Mouse (Mus musculus) forebrain, embryonic 12.5 days (tissue): Measurements from ENCODE around the gene Sec63. TPM values are rescaled to one million over a fixed set of nuclear protein-coding genes. Genes with fewer than 3 reads are reported as not detected.

Source experiments
- ATAC-seq: fragments of 200-750 bp; cut with Nextera tagmentation; 2 replicates; pipeline ENCODE4 v1.8.0; 2017; ENCODE audit warnings: moderate TSS enrichment; ENCODE audit not compliant: low FRiP score
- H3K27ac ChIP-seq: fragments of 300-500 bp; sonication (generic); 2 replicates; pipeline ENCODE4 v1.5.1; 2016; ENCODE audit warnings: mild to moderate bottlenecking
- H3K27me3 ChIP-seq: fragments of 300-500 bp; sonication (generic); 2 replicates; pipeline ENCODE4 v1.6.1; 2016; ENCODE audit warnings: mild to moderate bottlenecking
- H3K36me3 ChIP-seq: fragments of 300-500 bp; sonication (generic); replicated peaks from 2 replicates; pipeline ENCODE4 v1.6.1; 2016; ENCODE audit warnings: mild to moderate bottlenecking
- H3K4me1 ChIP-seq: fragments of 300-500 bp; sonication (generic); 2 replicates; pipeline ENCODE4 v1.6.1; 2016
- H3K4me2 ChIP-seq: fragments of 300-500 bp; sonication (generic); 2 replicates; pipeline ENCODE4 v1.6.1; 2016; ENCODE audit warnings: mild to moderate bottlenecking, moderate library complexity
- H3K4me3 ChIP-seq: fragments of 300-500 bp; sonication (generic); replicated peaks from 2 replicates; pipeline ENCODE4 v1.5.1; 2016; ENCODE audit warnings: mild to moderate bottlenecking
- H3K9ac ChIP-seq: fragments of 300-500 bp; sonication (generic); 2 replicates; pipeline ENCODE4 v1.6.1; 2016; ENCODE audit warnings: mild to moderate bottlenecking
- H3K9me3 ChIP-seq: fragments of 300-500 bp; sonication (generic); 2 replicates; pipeline ENCODE4 v1.6.1; 2016
- WGBS: fragments of 180-500 bp; shearing (Covaris S2); methylation state at CpG from one replicate; pipeline ENCODE4 v1.1.7; 2016; 5-methylcytosine and 5-hydroxymethylcytosine counted together
- polyA plus RNA-seq: library from polyadenylated mRNA; unstranded; fragments of >200 nt; fragmentation: Nextera tagmentation; extraction: Ambion mirVana; gene quantifications from 2 replicates; pipeline ENCODE4 v1.2.1, GENCODE M21; 2016

Gene Sec63
- polyA plus RNA-seq, 1 experiment from 2014 or later = 35.4 TPM

DNA sequence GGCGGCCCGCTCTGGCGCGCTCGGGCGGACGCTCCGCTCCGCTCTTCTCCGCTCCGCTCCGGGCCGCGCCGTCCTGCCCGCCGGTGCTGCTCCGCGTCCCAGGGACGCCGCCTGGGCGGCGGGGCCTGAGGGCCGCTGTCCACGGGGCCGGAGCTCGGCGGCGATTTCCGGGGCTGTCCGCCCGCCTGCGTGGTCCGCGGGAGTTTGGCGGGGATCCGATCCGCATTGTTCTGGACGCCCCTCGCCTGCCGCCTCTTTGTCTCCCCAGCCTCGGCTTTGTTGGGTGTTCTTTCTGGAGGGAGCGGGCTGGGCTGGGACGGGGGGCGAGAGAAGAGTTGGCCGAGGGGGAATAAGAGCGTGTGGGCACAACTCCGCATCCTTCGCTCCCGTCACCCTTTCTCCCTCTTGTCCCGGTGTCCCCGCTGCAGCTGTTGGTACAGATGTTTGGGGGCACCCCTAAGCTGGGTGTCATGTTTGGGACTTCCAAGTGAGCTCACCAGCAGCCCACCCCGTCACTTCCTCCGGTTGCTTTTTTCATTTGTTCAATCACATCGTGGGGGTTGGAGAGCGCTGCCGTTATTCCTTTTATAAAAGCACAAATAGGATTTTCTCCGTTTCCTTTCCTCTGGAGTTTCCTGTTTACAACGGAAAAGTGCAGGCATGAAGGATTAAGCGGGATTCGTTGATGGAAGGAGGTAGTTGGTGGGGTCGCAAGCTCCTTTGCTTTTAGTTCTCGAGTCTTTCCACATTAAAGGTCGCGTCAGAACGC lies 789 bp downstream of the Sec63 start:
- Histone ChIP-seq H3K4me3 (peak overlapping the region; percentile 98), H3K9me3 (no peaks in the 10 kb centered on the region), H3K27ac (peak overlapping the region; percentile 94), H3K4me2 (peak overlapping the region; percentile 71), H3K27me3 (no peaks in the 10 kb centered on the region), H3K4me1 (peaks cover 28% of the 10 kb centered on the region), H3K36me3 (no peaks in the 10 kb centered on the region), H3K9ac (peak overlapping the region; percentile 99)
- under 1% methylated on average over 66 of the region's 66 CpGs for WGBS
- peak; percentile 63 for ATAC-seq

DNA sequence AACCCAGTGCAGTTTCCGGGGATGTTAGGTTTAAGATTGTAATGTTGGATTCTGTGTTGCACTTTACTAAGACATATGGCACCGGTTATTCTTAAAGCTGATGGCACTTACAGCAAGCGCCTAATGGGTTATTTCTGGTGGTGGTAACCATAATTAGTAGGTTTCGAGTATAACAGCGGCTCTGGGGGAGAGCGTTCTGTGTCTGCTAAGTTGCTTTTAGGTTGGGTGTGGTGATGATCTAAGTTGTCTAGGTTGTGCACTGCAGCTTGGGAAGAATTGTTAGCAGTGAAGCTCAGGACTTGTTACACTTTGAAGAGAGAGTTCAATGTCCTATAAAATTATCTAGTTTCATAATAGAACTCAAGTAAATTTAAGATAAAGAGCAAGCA lies 1.4 kb downstream of the Sec63 start:
- no peaks in the 10 kb centered on the region for H3K36me3 ChIP-seq
- peak overlapping the region; percentile 99 for H3K9ac ChIP-seq
- ATAC-seq = no peak
- H3K9me3 ChIP-seq = no peaks in the 10 kb centered on the region
- H3K4me2 ChIP-seq = peak overlapping the region; percentile 71
- H3K27ac ChIP-seq = peak overlapping the region; percentile 94
- no peaks in the 10 kb centered on the region for H3K27me3 ChIP-seq
- H3K4me3 ChIP-seq = peak overlapping the region; percentile 98
- peaks cover 28% of the 10 kb centered on the region for H3K4me1 ChIP-seq
- under 1% methylated on average over 6 of the region's 6 CpGs for WGBS

DNA sequence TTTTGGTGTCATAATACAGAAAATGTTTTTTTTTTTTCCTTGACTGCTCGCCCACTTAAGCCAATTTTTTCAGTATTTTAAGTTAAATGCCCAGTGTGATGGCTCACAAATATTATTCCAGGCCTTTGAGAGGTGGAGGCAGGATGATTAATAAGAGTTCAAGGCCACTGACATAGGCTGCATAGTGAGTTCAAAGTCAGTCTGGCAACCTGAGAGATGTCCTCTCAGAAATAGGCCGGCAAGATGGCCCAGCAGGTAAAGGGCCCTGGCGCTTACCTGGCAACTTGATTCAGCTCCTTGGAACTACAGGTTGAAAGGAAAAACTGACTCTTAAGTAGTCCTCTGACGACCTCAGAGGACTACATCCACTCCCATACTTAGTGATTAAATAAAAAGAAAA lies 1.9 kb downstream of the Sec63 start:
- Histone ChIP-seq H3K9me3 (no peaks in the 10 kb centered on the region), H3K4me1 (peaks cover 28% of the 10 kb centered on the region), H3K4me2 (peak overlapping the region; percentile 71), H3K4me3 (peak overlapping the region; percentile 98), H3K36me3 (no peaks in the 10 kb centered on the region), H3K9ac (peak overlapping the region; percentile 99; the same call in 1 of the 2 replicates), H3K27ac (no peak overlapping the region), H3K27me3 (no peaks in the 10 kb centered on the region)
- ATAC-seq = no peak
- WGBS = 43% methylated on average over 4 of the region's 4 CpGs

DNA sequence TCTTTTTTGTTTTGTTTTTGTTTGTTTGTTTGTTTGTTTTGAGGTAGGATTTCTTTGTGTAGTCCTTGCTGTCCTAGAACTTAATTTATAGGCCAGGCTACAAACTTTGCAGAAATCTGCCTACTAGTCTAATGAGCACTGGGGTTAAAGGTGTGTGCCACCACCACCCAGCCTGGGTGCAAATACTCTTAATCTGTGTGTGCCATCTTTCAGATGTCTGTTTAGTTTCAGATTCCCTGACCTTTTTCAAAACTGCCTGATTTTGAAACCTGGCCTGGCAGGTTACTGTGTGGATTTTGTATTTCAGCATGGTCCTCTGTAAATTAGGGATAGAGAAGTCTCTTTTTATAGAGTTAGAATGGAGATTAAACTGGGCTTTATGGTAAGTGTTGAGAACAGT lies 4.0 kb downstream of the Sec63 start:
- no peaks in the 10 kb centered on the region for H3K27me3 ChIP-seq
- no peak overlapping the region for H3K27ac ChIP-seq
- peaks cover 28% of the 10 kb centered on the region for H3K4me1 ChIP-seq
- H3K9ac ChIP-seq = no peak overlapping the region
- H3K9me3 ChIP-seq = no peaks in the 10 kb centered on the region
- H3K4me2 ChIP-seq = no peak overlapping the region
- no peak for ATAC-seq
- no peaks in the 10 kb centered on the region for H3K36me3 ChIP-seq
- no peak overlapping the region for H3K4me3 ChIP-seq

DNA sequence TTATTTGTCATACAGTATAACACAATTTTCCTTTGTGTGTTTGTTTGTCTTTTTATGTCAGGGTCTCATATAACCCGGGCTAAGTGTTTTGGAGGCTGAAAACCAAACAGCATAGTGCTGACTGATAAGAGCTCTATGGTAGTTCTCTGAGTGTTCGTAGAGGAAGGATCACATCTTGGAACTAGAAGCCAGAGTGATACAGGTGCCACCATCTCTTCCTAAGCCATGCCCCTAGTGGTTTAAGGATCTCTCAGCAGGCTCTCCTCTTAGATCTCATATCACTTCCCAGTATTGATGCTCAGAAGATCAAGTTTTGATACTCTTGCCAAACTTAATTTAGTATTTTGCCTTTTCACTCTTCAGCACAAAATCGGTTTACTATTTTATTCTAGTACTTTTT lies 14.2 kb downstream of the Sec63 start:
- H3K36me3 ChIP-seq = no peaks in the 10 kb centered on the region
- no peak overlapping the region for H3K27ac ChIP-seq
- H3K4me2 ChIP-seq = no peak overlapping the region
- ATAC-seq = no peak
- H3K9me3 ChIP-seq = no peaks in the 10 kb centered on the region
- WGBS = 92% methylated on average over 3 of the region's 3 CpGs
- no peak overlapping the region for H3K9ac ChIP-seq
- H3K4me1 ChIP-seq = no peaks in the 10 kb centered on the region
- H3K4me3 ChIP-seq = no peak overlapping the region
- no peaks in the 10 kb centered on the region for H3K27me3 ChIP-seq

DNA sequence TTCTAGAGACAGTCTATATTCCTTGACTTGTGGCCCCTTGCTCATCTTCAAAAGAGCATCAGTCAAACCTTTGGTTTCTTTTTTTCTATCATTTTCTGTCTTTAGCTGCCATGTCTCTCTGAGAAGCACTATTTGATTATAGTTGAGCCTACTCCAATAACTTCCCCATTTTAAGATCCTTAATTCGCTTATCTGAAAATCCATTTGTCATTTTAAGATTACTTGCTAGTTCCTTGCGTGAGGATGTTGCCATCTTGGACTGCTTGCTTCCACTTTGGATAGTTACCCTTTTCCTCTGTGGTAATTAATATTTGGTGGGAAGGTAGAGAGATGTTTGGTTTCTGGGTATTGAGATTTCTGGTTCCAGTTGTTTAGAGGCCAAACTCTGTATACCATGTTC lies 19.5 kb downstream of the Sec63 start:
- WGBS = 95% methylated on average over 2 of the region's 2 CpGs
- Histone ChIP-seq H3K9me3 (no peaks in the 10 kb centered on the region), H3K4me1 (no peaks in the 10 kb centered on the region), H3K4me3 (no peak overlapping the region), H3K27me3 (no peaks in the 10 kb centered on the region), H3K4me2 (no peak overlapping the region), H3K9ac (no peak overlapping the region), H3K27ac (no peak overlapping the region), H3K36me3 (peaks cover 6% of the 10 kb centered on the region; the same call in 1 of the 2 replicates)
- ATAC-seq = no peak

DNA sequence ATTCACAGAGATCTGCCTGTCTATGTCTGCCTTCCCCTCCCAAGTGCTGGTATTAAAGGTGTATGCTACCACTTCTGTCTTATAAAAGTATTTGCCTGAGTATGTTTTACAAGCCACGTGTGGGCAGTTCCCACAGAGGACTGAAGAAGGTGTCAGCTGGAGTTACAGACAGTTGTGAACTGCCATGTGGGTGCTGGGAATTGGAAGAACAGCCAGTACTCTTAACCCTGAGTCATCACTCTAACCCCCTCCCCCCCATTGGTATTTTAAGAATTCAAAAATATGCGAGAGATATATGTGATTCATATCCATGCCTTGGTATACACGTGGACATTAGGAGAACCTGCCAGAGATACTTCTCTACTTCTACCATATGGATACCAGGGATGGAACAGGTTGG lies 20.4 kb downstream of the Sec63 start:
- H3K9me3 ChIP-seq = no peaks in the 10 kb centered on the region
- peaks cover 7% of the 10 kb centered on the region; the same call in 1 of the 2 replicates for H3K36me3 ChIP-seq
- H3K27ac ChIP-seq = no peak overlapping the region
- ATAC-seq = no peak
- 81% methylated on average over 3 of the region's 3 CpGs for WGBS
- no peaks in the 10 kb centered on the region for H3K4me1 ChIP-seq
- no peak overlapping the region for H3K4me3 ChIP-seq
- H3K4me2 ChIP-seq = no peak overlapping the region
- no peaks in the 10 kb centered on the region for H3K27me3 ChIP-seq
- H3K9ac ChIP-seq = no peak overlapping the region

DNA sequence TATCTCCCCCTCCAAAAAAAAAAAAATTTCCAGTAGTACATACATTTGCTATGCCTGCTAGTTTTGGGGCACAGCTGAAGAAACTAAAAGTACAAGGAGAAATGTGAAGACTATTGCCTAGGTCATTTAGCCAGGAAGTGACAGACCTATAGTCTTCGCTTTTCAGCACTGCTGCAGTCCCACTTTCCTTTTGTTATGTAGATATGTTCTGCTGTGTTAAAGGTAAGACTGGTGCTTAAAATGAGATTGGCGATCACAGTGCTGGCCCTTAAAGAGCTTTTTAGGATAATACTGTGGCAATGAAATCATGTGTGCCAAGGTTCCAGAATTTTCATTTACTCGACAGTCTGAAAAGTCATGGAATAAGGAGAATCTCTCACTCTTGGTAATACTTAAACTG lies 39.6 kb downstream of the Sec63 start:
- peaks cover 46% of the 10 kb centered on the region for H3K36me3 ChIP-seq
- 78% methylated on average over 3 of the region's 3 CpGs for WGBS
- H3K27me3 ChIP-seq = no peaks in the 10 kb centered on the region

DNA sequence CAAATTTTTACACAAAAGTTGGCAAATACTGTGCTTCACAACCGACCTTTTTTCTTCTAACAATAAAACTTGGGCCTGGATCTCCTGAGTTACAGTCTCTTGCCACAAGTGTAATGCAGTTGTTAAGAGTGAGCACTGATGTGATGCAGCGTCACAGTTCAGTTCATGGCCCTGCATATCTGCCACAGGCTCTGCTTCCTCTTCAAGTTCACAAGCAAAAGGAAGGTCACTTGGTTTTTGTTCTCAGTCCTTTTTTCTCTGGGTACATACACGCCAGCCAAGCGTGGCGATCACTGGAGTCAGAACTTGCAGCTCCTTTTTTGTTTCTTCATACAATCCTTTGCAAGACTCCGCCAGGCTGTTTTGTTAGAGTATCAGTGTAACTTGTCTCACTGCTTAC lies 64.6 kb downstream of the Sec63 start:
- peaks cover 76% of the 10 kb centered on the region for H3K36me3 ChIP-seq
- H3K27me3 ChIP-seq = no peaks in the 10 kb centered on the region
- no peaks in the 10 kb centered on the region for H3K9me3 ChIP-seq
- H3K27ac ChIP-seq = no peak overlapping the region
- WGBS = 59% methylated on average over 6 of the region's 6 CpGs
- H3K9ac ChIP-seq = no peak overlapping the region
- no peak overlapping the region for H3K4me3 ChIP-seq
- no peak overlapping the region for H3K4me2 ChIP-seq
- no peaks in the 10 kb centered on the region for H3K4me1 ChIP-seq
- no peak for ATAC-seq

More for the DNA sequence above, 39.6 kb downstream of the Sec63 start:
- no peak overlapping the region for H3K27ac ChIP-seq
- no peak overlapping the region for H3K4me3 ChIP-seq
- ATAC-seq = no peak
- H3K9ac ChIP-seq = no peak overlapping the region
- no peaks in the 10 kb centered on the region for H3K4me1 ChIP-seq
- no peak overlapping the region for H3K4me2 ChIP-seq
- no peaks in the 10 kb centered on the region for H3K9me3 ChIP-seq

DNA sequence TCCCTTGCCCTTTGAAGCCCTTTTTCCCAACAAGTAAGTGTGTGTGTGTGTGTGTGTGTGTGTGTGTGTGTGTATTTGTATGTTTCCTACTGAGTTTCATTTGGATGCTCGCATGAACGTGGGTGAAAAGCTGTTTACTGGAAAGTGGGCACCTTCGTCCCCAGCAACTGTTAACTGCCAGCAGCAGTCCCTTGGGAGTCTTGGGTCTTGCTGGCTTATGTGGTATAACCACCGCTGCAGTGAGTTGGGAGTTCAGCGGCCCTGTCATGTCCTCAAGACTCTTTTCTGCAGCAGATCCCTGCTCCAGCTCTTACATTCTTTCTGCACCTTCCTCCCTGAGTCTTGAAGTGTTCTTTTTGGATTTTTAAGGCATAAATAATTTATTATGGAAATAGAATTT lies 65.9 kb downstream of the Sec63 start:
- no peak overlapping the region for H3K9ac ChIP-seq
- no peaks in the 10 kb centered on the region for H3K9me3 ChIP-seq
- ATAC-seq = no peak
- H3K27ac ChIP-seq = no peak overlapping the region
- H3K4me1 ChIP-seq = peaks cover 7% of the 10 kb centered on the region
- peaks cover 75% of the 10 kb centered on the region for H3K36me3 ChIP-seq
- no peak overlapping the region for H3K4me2 ChIP-seq
- no peaks in the 10 kb centered on the region for H3K27me3 ChIP-seq
- 90% methylated on average over 5 of the region's 5 CpGs for WGBS
- no peak overlapping the region for H3K4me3 ChIP-seq

DNA sequence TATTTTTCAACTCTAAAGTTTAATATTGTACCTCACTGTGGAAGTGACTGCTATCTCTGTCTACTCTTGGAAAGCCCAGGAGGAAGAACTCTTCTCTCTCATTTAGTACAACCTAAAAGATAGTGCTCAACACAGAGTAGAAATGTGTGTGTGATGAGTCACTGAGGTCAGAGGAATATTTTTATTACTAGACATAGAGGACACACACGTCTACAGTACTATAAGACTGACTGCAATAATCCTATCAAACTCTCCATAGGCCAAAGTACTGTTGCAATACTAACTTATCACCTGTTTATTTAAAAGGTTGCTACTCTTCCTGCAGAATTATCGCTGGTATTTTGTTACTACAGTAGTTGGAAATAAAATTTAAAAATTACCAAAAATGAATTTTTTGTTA lies 68.7 kb downstream of the Sec63 start:
- no peak overlapping the region for H3K27ac ChIP-seq
- no peak overlapping the region for H3K4me2 ChIP-seq
- peaks cover 62% of the 10 kb centered on the region for H3K36me3 ChIP-seq
- H3K27me3 ChIP-seq = no peaks in the 10 kb centered on the region
- no peak overlapping the region for H3K4me3 ChIP-seq
- no peak overlapping the region for H3K9ac ChIP-seq
- peaks cover 33% of the 10 kb centered on the region for H3K4me1 ChIP-seq
- ATAC-seq = no peak
- WGBS = 91% methylated on average over 2 of the region's 2 CpGs
- no peaks in the 10 kb centered on the region for H3K9me3 ChIP-seq

DNA sequence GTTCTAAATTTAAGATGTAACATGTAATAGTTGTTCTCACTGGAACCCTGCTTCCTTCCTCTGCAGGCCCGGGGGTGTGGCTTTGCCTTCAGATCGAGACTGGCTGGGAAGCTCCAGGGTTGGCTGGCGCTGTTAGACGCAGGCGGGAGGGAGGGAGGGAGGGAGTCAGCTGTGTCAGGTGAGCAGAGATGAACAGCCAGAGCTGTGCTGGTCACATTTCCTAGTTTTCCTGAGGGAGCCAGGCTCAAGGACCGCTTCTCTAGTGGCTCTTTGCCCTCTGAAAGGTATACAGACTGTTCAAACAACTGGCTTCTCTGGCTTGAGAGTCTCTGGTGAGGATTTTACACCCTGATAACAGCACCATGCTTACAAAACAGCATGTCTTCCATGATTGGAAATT lies 69.1 kb downstream of the Sec63 start:
- no peak for ATAC-seq
- H3K36me3 ChIP-seq = peaks cover 62% of the 10 kb centered on the region
- no peaks in the 10 kb centered on the region for H3K9me3 ChIP-seq
- no peak overlapping the region for H3K9ac ChIP-seq
- peaks cover 37% of the 10 kb centered on the region for H3K4me1 ChIP-seq
- no peaks in the 10 kb centered on the region for H3K27me3 ChIP-seq
- 70% methylated on average over 6 of the region's 6 CpGs for WGBS
- H3K4me3 ChIP-seq = no peak overlapping the region
- H3K4me2 ChIP-seq = no peak overlapping the region
- no peak overlapping the region for H3K27ac ChIP-seq

DNA sequence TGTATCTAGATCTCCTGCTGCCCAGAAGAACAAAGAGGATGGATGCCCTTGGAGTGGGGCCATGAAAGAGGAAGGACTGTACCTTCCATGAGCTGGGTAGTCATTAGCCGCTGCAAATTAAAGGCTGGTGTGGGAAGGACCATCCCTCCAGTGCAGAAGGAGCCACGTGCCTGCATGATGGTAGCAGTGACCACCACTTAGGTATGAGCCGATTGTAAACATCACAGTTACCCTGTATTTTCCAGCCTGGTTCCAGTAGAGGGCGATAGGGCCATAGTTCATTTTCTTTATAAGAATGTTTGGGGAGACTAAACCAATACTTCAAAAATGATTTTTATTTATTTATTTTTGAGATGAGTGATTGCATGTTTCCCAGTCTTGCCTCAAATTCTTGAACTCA lies 71.4 kb downstream of the Sec63 start:
- ATAC-seq = peak; percentile 57
- Histone ChIP-seq H3K4me1 (peaks cover 51% of the 10 kb centered on the region), H3K27me3 (no peaks in the 10 kb centered on the region), H3K9me3 (no peaks in the 10 kb centered on the region), H3K36me3 (peaks cover 57% of the 10 kb centered on the region), H3K4me2 (no peak overlapping the region), H3K27ac (0 out of 2 replicates have a peak overlapping the region, but pooled peaks have one; percentile 90), H3K9ac (no peak overlapping the region), H3K4me3 (no peak overlapping the region)
- 41% methylated on average over 4 of the region's 4 CpGs for WGBS
